Mouse (Mus musculus): ENCODE measurements around the gene Adamts20. TPM values are rescaled to one million over a fixed set of nuclear protein-coding genes. Genes with fewer than 3 reads are reported as not detected.

The Adamts20 gene
- total RNA-seq, 4 experiments from 2014 or later: 0.06 to 0.32 (median 0.14) TPM

- DNase-seq (ENCODE audit: low spot score): no peak
Measured at GRCm38 (mm10) chr15:94252962-94253712, 212.1 kb downstream of the Adamts20 start.

- DNase-seq (ENCODE audit: low spot score): peak; percentile 44
Measured at GRCm38 (mm10) chr15:94249766-94250165, 215.5 kb downstream of the Adamts20 start.

DNA sequence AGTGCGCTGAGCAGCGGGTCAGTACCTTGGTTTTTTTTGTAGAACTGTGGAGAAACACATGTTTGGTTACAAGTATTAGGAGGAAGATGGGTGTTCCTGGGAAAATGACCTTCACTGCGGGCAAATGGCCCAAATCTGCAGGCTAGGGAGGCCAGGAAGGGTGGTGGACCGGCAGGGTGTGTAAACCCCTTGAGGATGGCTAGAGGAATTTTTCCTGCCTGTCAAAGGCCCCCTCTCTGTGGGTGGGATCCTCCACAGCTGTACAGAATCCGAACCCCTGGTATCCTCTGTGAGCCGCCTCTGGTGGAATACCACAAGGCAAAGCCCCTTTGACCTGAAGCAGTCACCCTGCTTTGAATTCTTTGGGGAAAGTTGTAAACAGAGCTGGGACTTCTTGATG is 216.8 kb downstream of the Adamts20 start:
- DNase-seq (ENCODE audit: low spot score): peak; percentile 69

GRCm38 (mm10) chr15:94246669-94247068 is 218.5 kb downstream of the Adamts20 start:
- DNase-seq (ENCODE audit: low spot score): peak; percentile 53

DNA sequence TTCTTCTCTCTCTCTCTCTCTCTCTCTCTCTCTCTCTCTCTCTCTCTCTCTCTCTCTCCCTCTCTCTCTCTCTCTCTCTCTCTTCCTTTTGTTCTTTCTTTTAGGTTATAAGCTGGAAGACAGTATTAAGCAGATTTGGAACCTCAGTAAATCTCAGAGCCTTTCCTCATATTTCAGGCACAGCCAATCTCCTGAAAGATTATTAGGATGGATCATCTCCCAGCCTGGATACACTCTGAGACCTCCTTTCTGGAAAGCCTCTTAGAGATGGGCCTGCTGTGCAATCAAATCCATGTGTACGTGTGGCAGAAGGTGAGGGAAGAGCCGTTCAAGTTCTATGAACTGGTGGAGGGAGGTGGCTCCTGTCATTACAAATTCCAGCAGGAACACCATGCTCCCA is 220.9 kb downstream of the Adamts20 start:
- no peak for DNase-seq (ENCODE audit: low spot score)

DNA sequence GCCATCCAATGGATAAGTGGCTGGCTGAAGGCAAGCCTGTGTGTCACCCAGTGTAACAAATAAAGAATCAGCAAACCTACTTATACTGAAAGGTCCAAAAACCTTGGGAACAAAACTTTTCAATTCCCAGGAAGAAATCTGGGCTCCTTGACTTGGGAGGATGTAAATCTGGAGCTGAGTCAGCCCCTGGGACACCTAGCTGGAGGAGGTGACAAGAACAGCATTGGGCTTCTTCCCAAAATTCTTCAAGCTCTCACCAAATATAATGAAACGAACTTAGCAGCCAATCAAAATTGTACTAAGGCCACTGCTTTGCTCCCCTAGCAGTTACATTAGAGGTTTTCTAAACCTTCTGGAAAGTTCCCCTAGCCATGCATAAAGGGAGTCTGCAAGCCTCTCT is 223.1 kb downstream of the Adamts20 start:
- DNase-seq (ENCODE audit: low spot score): no peak

DNA sequence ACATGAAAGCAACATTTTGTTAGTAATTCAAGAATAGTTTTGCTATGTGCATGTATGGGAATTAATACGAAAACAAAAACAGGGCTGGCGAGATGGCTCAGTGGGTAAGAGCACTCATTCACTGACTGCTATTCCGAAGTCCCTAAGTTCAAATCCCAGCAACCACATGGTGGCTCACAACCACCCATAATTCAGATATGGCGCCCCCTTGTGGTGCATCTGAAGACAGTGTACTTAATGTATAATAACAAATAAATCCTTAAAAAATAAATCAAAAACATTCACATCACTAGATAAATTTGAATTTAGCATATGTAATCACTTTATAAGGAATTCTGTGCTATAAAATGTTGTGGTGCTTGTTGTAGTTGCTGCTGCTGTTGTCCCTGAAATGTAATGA is 225.6 kb downstream of the Adamts20 start:
- no peak for DNase-seq (ENCODE audit: low spot score)

GRCm38 (mm10) chr15:94239127-94239526 is 226.1 kb downstream of the Adamts20 start:
- no peak for DNase-seq (ENCODE audit: low spot score)

- DNase-seq (ENCODE audit: low spot score): no peak
Measured at GRCm38 (mm10) chr15:94238058-94238876, 227.0 kb downstream of the Adamts20 start.

DNA sequence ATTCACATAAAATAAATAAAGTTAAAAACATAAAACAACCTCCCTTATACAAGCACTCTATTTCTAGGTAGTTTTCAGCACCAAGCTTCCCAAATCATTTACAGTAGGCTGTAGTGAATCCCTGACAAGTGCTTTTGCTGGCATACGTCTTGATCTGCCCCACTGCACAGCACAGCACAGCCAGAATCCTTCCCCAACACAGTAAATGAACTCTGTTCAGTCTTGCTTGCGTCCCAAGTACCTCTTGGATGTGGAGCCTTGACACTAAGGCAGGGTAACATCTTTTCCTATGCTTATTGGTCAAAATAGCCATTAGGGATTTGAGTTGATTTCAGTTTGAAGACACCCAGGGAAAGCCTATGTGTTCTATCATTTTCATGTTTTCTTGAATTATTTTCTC is 228.5 kb downstream of the Adamts20 start:
- no peak for DNase-seq (ENCODE audit: low spot score)

DNA sequence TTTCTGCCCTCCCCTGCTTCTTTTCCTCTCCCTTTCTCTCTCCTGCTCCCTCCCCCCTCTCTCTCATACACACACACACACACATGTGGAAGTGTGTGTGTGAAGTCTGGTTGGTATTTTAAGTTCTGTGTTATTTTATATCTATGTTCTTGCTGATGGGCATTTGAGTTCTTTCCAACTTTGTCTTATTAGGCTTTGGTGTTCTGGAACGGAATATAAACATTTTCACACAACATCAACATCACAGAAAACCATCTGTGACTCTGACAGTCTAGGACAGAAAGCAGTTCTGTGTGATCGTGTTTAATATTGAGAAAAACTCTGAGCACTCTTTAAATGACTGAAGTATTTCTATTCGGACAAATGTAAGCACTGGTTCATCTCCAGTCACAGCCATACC is 229.1 kb downstream of the Adamts20 start:
- no peak for DNase-seq (ENCODE audit: low spot score)

DNA sequence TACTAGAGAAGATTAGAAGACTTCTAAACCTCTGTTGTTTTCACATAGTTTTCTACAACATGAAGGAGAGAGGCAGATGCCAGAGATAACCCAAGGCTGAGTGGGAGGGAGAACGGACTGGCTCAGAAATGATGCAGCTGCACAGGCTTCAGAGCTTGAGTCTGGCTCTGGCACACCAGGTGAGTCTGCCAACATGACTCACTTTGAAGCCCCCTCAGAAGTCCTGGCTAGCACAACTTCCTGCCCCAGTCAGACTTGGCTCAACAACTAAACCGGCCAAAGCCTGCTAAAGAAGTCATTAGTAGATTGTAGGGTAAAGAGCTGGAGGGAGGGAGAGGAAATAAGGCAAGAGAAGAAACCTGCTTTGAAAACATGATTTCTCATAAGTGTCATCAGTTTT is 230.0 kb downstream of the Adamts20 start:
- DNase-seq (ENCODE audit: low spot score): no peak

DNA sequence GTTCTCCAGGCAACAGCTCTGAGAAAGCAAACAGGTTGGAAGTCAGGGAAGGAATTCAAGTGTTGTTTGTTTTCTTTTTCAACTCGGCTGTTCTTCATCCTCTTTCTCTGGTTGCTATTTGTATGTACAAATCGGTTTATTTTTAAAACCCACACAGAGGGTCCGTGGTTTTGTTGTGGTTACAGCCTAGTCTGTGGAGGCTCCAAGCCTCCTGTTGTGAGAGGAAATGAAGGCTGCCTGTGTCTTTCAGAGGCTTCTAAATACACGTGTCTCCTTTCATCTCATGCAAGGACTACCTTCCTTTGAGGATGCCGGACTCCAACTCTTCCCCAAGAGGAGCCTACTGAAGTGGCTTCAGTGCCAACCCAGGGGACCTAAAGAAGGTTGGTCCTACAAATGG is 234.0 kb downstream of the Adamts20 start:
- no peak for DNase-seq (ENCODE audit: low spot score)

GRCm38 (mm10) chr15:94227388-94227787 is 237.8 kb downstream of the Adamts20 start:
- DNase-seq (ENCODE audit: low spot score): no peak

DNA sequence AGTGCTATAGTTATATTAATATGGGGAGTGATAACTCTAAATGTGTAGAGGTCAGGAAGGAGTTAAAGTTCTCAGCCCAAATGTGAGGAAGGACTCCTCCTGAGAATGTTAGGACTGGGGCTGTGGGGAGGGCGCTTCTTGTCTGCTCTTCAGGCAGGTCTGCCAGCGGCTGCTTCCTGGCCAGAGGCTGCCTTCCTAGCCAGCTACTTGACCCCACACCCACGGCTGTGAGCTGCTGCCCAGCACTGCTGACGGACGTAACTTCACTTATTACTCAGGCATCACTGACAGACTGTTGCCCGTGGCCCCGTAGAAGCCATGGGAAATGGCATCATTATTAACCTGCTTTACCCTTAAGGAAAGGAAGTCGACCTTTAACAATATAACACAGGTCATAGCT is 242.1 kb downstream of the Adamts20 start:
- DNase-seq (ENCODE audit: low spot score): no peak

GRCm38 (mm10) chr15:94220686-94221085 is 244.5 kb downstream of the Adamts20 start:
- no peak for DNase-seq (ENCODE audit: low spot score)

Other genes with a start within 250 kb of the Adamts20 start
- gene Pus7l, start 78.1 kb upstream of the Adamts20 start, total RNA-seq (2022): 1 to 10 TPM; 1.7 to 2.5 (median 2.1) TPM
- gene Irak4, start 78.2 kb upstream of the Adamts20 start, total RNA-seq (2022): 1 to 10 TPM; 4.6 to 7.5 (median 5.3) TPM
- gene Twf1, start 124.5 kb upstream of the Adamts20 start, total RNA-seq (2022): 10 to 100 TPM; 12.5 to 19.9 (median 13.7) TPM
- gene Tmem117, start 163.8 kb upstream of the Adamts20 start, total RNA-seq (2022): 10 to 100 TPM; 10.2 to 13.9 (median 12.8) TPM